Mouse (Mus musculus) CH12.LX (cell line): ENCODE measurements around the gene Glis3. TPM values are rescaled to one million over a fixed set of nuclear protein-coding genes. Genes with fewer than 3 reads are reported as not detected.

Experiments used
- DNase-seq: peaks from one replicate; pipeline ENCODE4 v3.0.0-alpha.2; 2013; ENCODE audit errors: extremely low read depth
- H3K27ac ChIP-seq: 2 replicates; pipeline ENCODE4 v1.5.1; 2012; ENCODE audit warnings: low read depth, mild to moderate bottlenecking, control low read depth, moderate library complexity; ENCODE audit not compliant: insufficient read depth
- H3K27me3 ChIP-seq: replicated peaks from 2 replicates; pipeline ENCODE3; 2012; ENCODE audit warnings: inconsistent platforms
- H3K36me3 ChIP-seq, 2 experiments: replicated peaks in 1 of 2; 2 replicates each; pipeline versions ENCODE3 to v1.6.1; 2012; ENCODE audit warnings: inconsistent platforms in 1 of 2, low read length in 1 of 2, mild to moderate bottlenecking in 1 of 2, mixed read lengths in 1 of 2, moderate library complexity in 1 of 2; ENCODE audit not compliant: control insufficient read depth in 1 of 2, insufficient read depth in 1 of 2
- H3K4me1 ChIP-seq, 2 experiments: 2 replicates each; pipeline ENCODE4 v1.6.1; 2012; ENCODE audit warnings: inconsistent platforms in 1 of 2, moderate library complexity in 1 of 2; ENCODE audit not compliant: insufficient read depth in 2 of 2, control insufficient read depth in 1 of 2
- H3K4me2 ChIP-seq: 2 replicates; pipeline ENCODE4 v1.6.1; 2012; ENCODE audit warnings: low read depth, mild to moderate bottlenecking, control low read depth; ENCODE audit not compliant: poor library complexity, insufficient read depth, severe bottlenecking
- H3K4me3 ChIP-seq, 3 experiments: fragments of 150-350 bp in 1 of 3; sonication (generic) in 1 of 3; replicated peaks in 1 of 3; 2 replicates each; pipeline versions ENCODE3 to v1.5.1; 2011 to 2012; ENCODE audit warnings: low read depth in 2 of 3, low read length in 2 of 3, mild to moderate bottlenecking in 2 of 3, moderate library complexity in 2 of 3, control low read depth in 1 of 3, improper control_type of control experiment in 1 of 3, inconsistent platforms in 1 of 3, mixed read lengths in 1 of 3; ENCODE audit not compliant: poor library complexity in 1 of 3
- H3K79me2 ChIP-seq: replicated peaks from 2 replicates; pipeline ENCODE4 v1.6.1; 2012; ENCODE audit warnings: mild to moderate bottlenecking, moderate library complexity; ENCODE audit not compliant: control insufficient read depth, poor library complexity, insufficient read depth, severe bottlenecking; ENCODE audit errors: extremely low read depth
- H3K9ac ChIP-seq: 2 replicates; pipeline ENCODE4 v1.6.1; 2012; ENCODE audit warnings: low read depth, mild to moderate bottlenecking, control low read depth, moderate library complexity; ENCODE audit not compliant: insufficient read depth
- H3K9me3 ChIP-seq: replicated peaks from 2 replicates; pipeline ENCODE3; 2012; ENCODE audit warnings: low read length, inconsistent platforms, mixed read lengths
- CHD1 ChIP-seq: IDR thresholded peaks from 2 replicates; pipeline ENCODE4 v1.6.1; 2012; ENCODE audit warnings: low read depth, low read length, improper control_type of control experiment, inconsistent platforms
- CTCF ChIP-seq, 2 experiments: IDR thresholded peaks in 1 of 2; conservative IDR thresholded peaks in 1 of 2; 2 replicates each; pipeline ENCODE4 v1.5.1; 2011 to 2012; ENCODE audit warnings: low read depth in 2 of 2, low read length in 2 of 2, improper control_type of control experiment in 1 of 2, inconsistent platforms in 1 of 2, mild to moderate bottlenecking in 1 of 2, moderate library complexity in 1 of 2
- ELF1 ChIP-seq: IDR thresholded peaks from 2 replicates; pipeline ENCODE4 v1.6.1; 2014; ENCODE audit warnings: low read depth, mild to moderate bottlenecking, inconsistent platforms, low read length, improper control_type of control experiment
- JUN ChIP-seq: IDR thresholded peaks from 2 replicates; pipeline ENCODE4 v1.6.1; 2011; ENCODE audit warnings: low read depth, mild to moderate bottlenecking, low read length, improper control_type of control experiment, moderate library complexity; ENCODE audit not compliant: insufficient read depth
- MAX ChIP-seq: IDR thresholded peaks from 2 replicates; pipeline ENCODE4 v1.6.1; 2011; ENCODE audit warnings: low read length, improper control_type of control experiment
- MAZ ChIP-seq: IDR thresholded peaks from 2 replicates; pipeline ENCODE4 v1.6.1; 2012; ENCODE audit warnings: low read depth, mild to moderate bottlenecking, inconsistent platforms, low read length, improper control_type of control experiment, moderate library complexity
- MYC ChIP-seq: IDR thresholded peaks from 2 replicates; pipeline ENCODE4 v1.6.1; 2011; ENCODE audit warnings: low read depth, mild to moderate bottlenecking, improper control_type of control experiment, low read length
- NELFE ChIP-seq: IDR thresholded peaks from 2 replicates; pipeline ENCODE4 v1.6.1; 2011; ENCODE audit warnings: low read depth, low read length, improper control_type of control experiment
- TBP ChIP-seq: conservative IDR thresholded peaks from 2 replicates; pipeline ENCODE4 v1.6.1; 2011; ENCODE audit warnings: low read depth, low read length, improper control_type of control experiment
- TCF12 ChIP-seq: IDR thresholded peaks from 2 replicates; pipeline ENCODE4 v1.6.1; 2014; ENCODE audit warnings: low read depth, mild to moderate bottlenecking, inconsistent platforms, low read length, improper control_type of control experiment
- UBTF ChIP-seq: IDR thresholded peaks from 2 replicates; pipeline ENCODE4 v1.6.1; 2012; ENCODE audit warnings: low read depth, mild to moderate bottlenecking, inconsistent platforms, low read length, improper control_type of control experiment, moderate library complexity
- USF1 ChIP-seq: IDR thresholded peaks from 2 replicates; pipeline ENCODE4 v1.6.1; 2014; ENCODE audit warnings: low read depth, mild to moderate bottlenecking, inconsistent platforms, low read length, improper control_type of control experiment
- ZC3H11A ChIP-seq: IDR thresholded peaks from 2 replicates; pipeline ENCODE4 v1.6.1; 2012; ENCODE audit warnings: low read depth, mild to moderate bottlenecking, inconsistent platforms, low read length, improper control_type of control experiment
- ZNF384 ChIP-seq: IDR thresholded peaks from 2 replicates; pipeline ENCODE4 v1.6.1; 2012; ENCODE audit warnings: low read depth, low read length, improper control_type of control experiment, inconsistent platforms
- dilution Hi-C: fragments of 300-500 bp; cut with MboI; formaldehyde crosslinking; loops from 2 replicates; pipeline ENCODE4 v1.14.3; 2020; ENCODE audit warnings: low sequenced_read_pairs; ENCODE audit not compliant: extremely low pct_unique_long_range_greater_than_20kb, extremely low pct_ligation_motif_present
- in situ Hi-C: fragments of 300-500 bp; cut with MboI; formaldehyde crosslinking; loops from 3 replicates; pipeline ENCODE4 v1.14.3; 2019; ENCODE audit warnings: low sequenced_read_pairs, low pct_ligation_motif_present, low pct_unique_long_range_greater_than_20kb, mixed read lengths
- polyA plus RNA-seq: library from polyadenylated mRNA; unstranded; fragments of >175 nt; gene quantifications from 2 replicates; pipeline ENCODE4 v1.2.1, GENCODE M21; 2012; ENCODE audit warnings: low read depth; ENCODE audit not compliant: insufficient read length
- total RNA-seq, 2 experiments: library from RNA; depleted of rRNA; stranded (reverse); fragments of 300-350 nt in 1 of 2; fragments of >200 nt in 1 of 2; gene quantifications; 2 replicates each; pipeline ENCODE4 v1.2.3; 2012 to 2014

Gene Glis3
- total and polyA plus RNA-seq, 3 experiments = not detected

- no peak for DNase-seq
- in situ Hi-C loops = no loop called here
- H3K27me3 ChIP-seq = no peaks in the 10 kb centered on the region
Observed at GRCm38 (mm10) chr19:28608277-28608676, 71.6 kb downstream of the Glis3 start.

GRCm38 (mm10) chr19:28600866-28601265, 79.0 kb downstream of the Glis3 start:
- H3K36me3 ChIP-seq = no peaks in the 10 kb centered on the region
- H3K9ac ChIP-seq = no peak overlapping the region
- in situ Hi-C loops (no loop called here), dilution Hi-C loops (no loop called here)
- no peak overlapping the region for H3K27ac ChIP-seq
- H3K4me2 ChIP-seq = no peak overlapping the region
- H3K27me3 ChIP-seq = no peaks in the 10 kb centered on the region
- no peak for TF ChIP-seq USF1
- no peak for TF ChIP-seq TBP
- no peak for TF ChIP-seq CTCF (conservative IDR thresholded peaks at IDR 0.05 in 1 of 2, IDR thresholded peaks at IDR 0.05 in 1 of 2; ENCODE audit: low read depth in 2 of 2, low read length in 2 of 2)
- no peak for TF ChIP-seq CHD1
- H3K79me2 ChIP-seq = no peaks in the 10 kb centered on the region
- H3K4me1 ChIP-seq = 0 out of 4 replicates have a peak, but pooled peaks cover 0 to 3% of the 10 kb centered on the region in 2 experiments
- H3K9me3 ChIP-seq = no peaks in the 10 kb centered on the region
- DNase-seq = no peak
- no peak overlapping the region for H3K4me3 ChIP-seq

More at GRCm38 (mm10) chr19:28608277-28608676, 71.6 kb downstream of the Glis3 start:
- Histone ChIP-seq H3K4me1 (peaks cover 4 to 6% of the 10 kb centered on the region in 2 experiments; a peak in 2 of 4 replicates), H3K4me3 (no peak overlapping the region), H3K9ac (no peak overlapping the region), H3K79me2 (0 out of 2 replicates have a peak, but pooled peaks cover 2% of the 10 kb centered on the region), H3K9me3 (no peaks in the 10 kb centered on the region), H3K27ac (no peak overlapping the region), H3K4me2 (no peak overlapping the region), H3K36me3 (no peaks in the 10 kb centered on the region)
- TF ChIP-seq ZC3H11A = no peak
- no peak for TF ChIP-seq ELF1
- no peak for TF ChIP-seq CTCF (conservative IDR thresholded peaks at IDR 0.05 in 1 of 2, IDR thresholded peaks at IDR 0.05 in 1 of 2; ENCODE audit: low read depth in 2 of 2, low read length in 2 of 2)
- dilution Hi-C loops = no loop called here

DNA sequence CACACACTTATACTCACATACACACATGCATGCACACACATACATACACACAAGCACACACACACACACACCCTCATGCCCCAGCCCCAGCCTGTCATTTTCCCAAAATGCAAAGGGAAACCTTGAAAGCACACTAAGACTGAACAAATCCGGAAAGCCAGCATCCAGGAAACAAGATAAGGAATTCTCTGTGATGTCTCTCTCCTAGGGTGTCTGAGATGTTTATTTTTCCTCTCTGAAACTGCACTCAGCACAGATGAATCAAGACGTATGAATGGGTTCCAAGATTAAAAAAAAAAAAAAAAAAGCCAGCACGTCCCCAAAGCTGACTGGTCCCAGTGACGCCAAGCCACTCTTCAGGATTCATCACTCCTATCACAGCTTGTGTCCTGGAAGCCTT, 85.7 kb downstream of the Glis3 start:
- no peaks in the 10 kb centered on the region for H3K4me1 ChIP-seq
- H3K27ac ChIP-seq = no peak overlapping the region
- H3K4me2 ChIP-seq = no peak overlapping the region
- H3K9me3 ChIP-seq = no peaks in the 10 kb centered on the region
- no peaks in the 10 kb centered on the region for H3K27me3 ChIP-seq
- in situ Hi-C loops = no loop called here
- no peak for TF ChIP-seq CTCF (conservative IDR thresholded peaks at IDR 0.05 in 1 of 2, IDR thresholded peaks at IDR 0.05 in 1 of 2; ENCODE audit: low read depth in 2 of 2, low read length in 2 of 2)
- no peak for TF ChIP-seq UBTF
- TF ChIP-seq ELF1 = no peak
- TF ChIP-seq MAX = no peak
- no peak for TF ChIP-seq TCF12
- no peak for TF ChIP-seq ZNF384
- TF ChIP-seq NELFE = no peak
- no peak for TF ChIP-seq MAZ
- no peak for TF ChIP-seq JUN
- TF ChIP-seq MYC = no peak
- dilution Hi-C loops = no loop called here
- no peaks in the 10 kb centered on the region for H3K36me3 ChIP-seq
- no peaks in the 10 kb centered on the region for H3K79me2 ChIP-seq
- DNase-seq = no peak
- no peak overlapping the region for H3K9ac ChIP-seq
- no peak overlapping the region for H3K4me3 ChIP-seq
